Mouse (Mus musculus): ENCODE data around the gene Fam19a1. TPM values are rescaled to one million over a fixed set of nuclear protein-coding genes. Genes with fewer than 3 reads are reported as not detected.

The Fam19a1 gene
- polyA plus RNA-seq, 2 experiments, result 0.89 to 3.4 TPM

- H3K36me3 ChIP-seq (ENCODE audit: control insufficient read depth, insufficient read depth, low read length), result no peaks in the 10 kb centered on the region
- no peak overlapping the region for H3K4me3 ChIP-seq (replicated peaks; ENCODE audit: low read length)
- no peak for TF ChIP-seq POLR2A (IDR thresholded peaks at IDR 0.05; ENCODE audit: borderline replicate concordance, extremely low read depth, insufficient read depth, insufficient read length)
- no peak overlapping the region for H3K9ac ChIP-seq (ENCODE audit: low read depth, low read length, severe bottlenecking)
- no peak overlapping the region for H3K4me2 ChIP-seq (replicated peaks; ENCODE audit: low read depth, low read length, severe bottlenecking)
- ATAC-seq (ENCODE audit: low FRiP score, low read depth) (no peak), DNase-seq (ENCODE audit: low spot score) (no peak)
- no peaks in the 10 kb centered on the region for H3K9me3 ChIP-seq (ENCODE audit: control insufficient read depth, low read length)
- H3K4me1 ChIP-seq (ENCODE audit: control insufficient read depth, insufficient read depth, low read length), result no peaks in the 10 kb centered on the region
- no peak overlapping the region for H3K27ac ChIP-seq (replicated peaks; ENCODE audit: low read depth, low read length)
- 67% methylated on average over 3 of the region's 3 CpGs for WGBS
- H3K27me3 ChIP-seq (ENCODE audit: control insufficient read depth, insufficient read depth, low read length), result no peaks in the 10 kb centered on the region
Measured at GRCm38 (mm10) chr6:96432397-96432796, 319.4 kb downstream of the Fam19a1 start.

GRCm38 (mm10) chr6:96433896-96434295 is 320.9 kb downstream of the Fam19a1 start:
- 100% methylated on average over 1 of the region's 1 CpGs for whole genome bisulfite sequencing
- H3K9ac ChIP-seq (ENCODE audit: low read depth, low read length, severe bottlenecking), result no peak overlapping the region
- TF ChIP-seq POLR2A (IDR thresholded peaks at IDR 0.05; ENCODE audit: borderline replicate concordance, extremely low read depth, insufficient read depth, insufficient read length), result no peak
- H3K4me2 ChIP-seq (replicated peaks; ENCODE audit: low read depth, low read length, severe bottlenecking), result no peak overlapping the region
- H3K4me1 ChIP-seq (ENCODE audit: control insufficient read depth, insufficient read depth, low read length), result no peaks in the 10 kb centered on the region
- no peaks in the 10 kb centered on the region for H3K27me3 ChIP-seq (ENCODE audit: control insufficient read depth, insufficient read depth, low read length)
- H3K36me3 ChIP-seq (ENCODE audit: control insufficient read depth, insufficient read depth, low read length), result no peaks in the 10 kb centered on the region
- no peaks in the 10 kb centered on the region for H3K9me3 ChIP-seq (ENCODE audit: control insufficient read depth, low read length)
- no peak for ATAC-seq (ENCODE audit: low FRiP score, low read depth)
- H3K27ac ChIP-seq (replicated peaks; ENCODE audit: low read depth, low read length), result no peak overlapping the region
- no peak overlapping the region for H3K4me3 ChIP-seq (replicated peaks; ENCODE audit: low read length)
- no peak for DNase-seq (ENCODE audit: low spot score)

- DNase-seq (ENCODE audit: low spot score) (no peak), ATAC-seq (ENCODE audit: low FRiP score, low read depth) (no peak)
- H3K27me3 ChIP-seq (ENCODE audit: control insufficient read depth, insufficient read depth, low read length), result no peaks in the 10 kb centered on the region
- no peak for TF ChIP-seq POLR2A (IDR thresholded peaks at IDR 0.05; ENCODE audit: borderline replicate concordance, extremely low read depth, insufficient read depth, insufficient read length)
- no peaks in the 10 kb centered on the region for H3K9me3 ChIP-seq (ENCODE audit: control insufficient read depth, low read length)
- H3K4me1 ChIP-seq (ENCODE audit: control insufficient read depth, insufficient read depth, low read length), result no peaks in the 10 kb centered on the region
- H3K4me3 ChIP-seq (replicated peaks; ENCODE audit: low read length), result no peak overlapping the region
- no peaks in the 10 kb centered on the region for H3K36me3 ChIP-seq (ENCODE audit: control insufficient read depth, insufficient read depth, low read length)
- H3K9ac ChIP-seq (ENCODE audit: low read depth, low read length, severe bottlenecking), result no peak overlapping the region
- H3K27ac ChIP-seq (replicated peaks; ENCODE audit: low read depth, low read length), result no peak overlapping the region
- H3K4me2 ChIP-seq (replicated peaks; ENCODE audit: low read depth, low read length, severe bottlenecking), result no peak overlapping the region
- 18% methylated on average over 2 of the region's 2 CpGs for WGBS
Measured at GRCm38 (mm10) chr6:96435545-96435944, 322.6 kb downstream of the Fam19a1 start.

GRCm38 (mm10) chr6:96437814-96438213 is 324.9 kb downstream of the Fam19a1 start:
- 0 out of 2 replicates have a peak, but pooled peaks have one; percentile 41 for ATAC-seq (ENCODE audit: low FRiP score, low read depth)
- WGBS, result 34% methylated on average over 3 of the region's 3 CpGs

GRCm38 (mm10) chr6:96439419-96439818 is 326.5 kb downstream of the Fam19a1 start:
- Histone ChIP-seq H3K4me2 (replicated peaks; ENCODE audit: low read depth, low read length, severe bottlenecking) (no peak overlapping the region), H3K9me3 (ENCODE audit: control insufficient read depth, low read length) (no peaks in the 10 kb centered on the region), H3K27me3 (ENCODE audit: control insufficient read depth, insufficient read depth, low read length) (no peaks in the 10 kb centered on the region), H3K4me3 (replicated peaks; ENCODE audit: low read length) (no peak overlapping the region), H3K27ac (replicated peaks; ENCODE audit: low read depth, low read length) (no peak overlapping the region), H3K36me3 (ENCODE audit: control insufficient read depth, insufficient read depth, low read length) (no peaks in the 10 kb centered on the region), H3K9ac (ENCODE audit: low read depth, low read length, severe bottlenecking) (no peak overlapping the region), H3K4me1 (ENCODE audit: control insufficient read depth, insufficient read depth, low read length) (no peaks in the 10 kb centered on the region)
- TF ChIP-seq POLR2A (IDR thresholded peaks at IDR 0.05; ENCODE audit: borderline replicate concordance, extremely low read depth, insufficient read depth, insufficient read length), result no peak
- no peak for ATAC-seq (ENCODE audit: low FRiP score, low read depth)
- 69% methylated on average over 2 of the region's 2 CpGs for WGBS
- DNase-seq (ENCODE audit: low spot score), result no peak

More at GRCm38 (mm10) chr6:96437814-96438213, 324.9 kb downstream of the Fam19a1 start:
- DNase-seq (ENCODE audit: low spot score), result peak; percentile 22
- H3K9ac ChIP-seq (ENCODE audit: low read depth, low read length, severe bottlenecking), result no peak overlapping the region
- H3K27me3 ChIP-seq (ENCODE audit: control insufficient read depth, insufficient read depth, low read length), result no peaks in the 10 kb centered on the region
- no peaks in the 10 kb centered on the region for H3K36me3 ChIP-seq (ENCODE audit: control insufficient read depth, insufficient read depth, low read length)
- TF ChIP-seq POLR2A (IDR thresholded peaks at IDR 0.05; ENCODE audit: borderline replicate concordance, extremely low read depth, insufficient read depth, insufficient read length), result no peak
- H3K27ac ChIP-seq (replicated peaks; ENCODE audit: low read depth, low read length), result no peak overlapping the region
- no peaks in the 10 kb centered on the region for H3K4me1 ChIP-seq (ENCODE audit: control insufficient read depth, insufficient read depth, low read length)
- H3K4me2 ChIP-seq (replicated peaks; ENCODE audit: low read depth, low read length, severe bottlenecking), result no peak overlapping the region
- H3K4me3 ChIP-seq (replicated peaks; ENCODE audit: low read length), result no peak overlapping the region
- no peaks in the 10 kb centered on the region for H3K9me3 ChIP-seq (ENCODE audit: control insufficient read depth, low read length)

- no peak overlapping the region for H3K4me2 ChIP-seq (replicated peaks; ENCODE audit: low read depth, low read length, severe bottlenecking)
- no peak for DNase-seq (ENCODE audit: low spot score)
- H3K4me3 ChIP-seq (replicated peaks; ENCODE audit: low read length), result no peak overlapping the region
- no peak for ATAC-seq (ENCODE audit: low FRiP score, low read depth)
- H3K27me3 ChIP-seq (ENCODE audit: control insufficient read depth, insufficient read depth, low read length), result no peaks in the 10 kb centered on the region
- no peaks in the 10 kb centered on the region for H3K36me3 ChIP-seq (ENCODE audit: control insufficient read depth, insufficient read depth, low read length)
- no peak overlapping the region for H3K27ac ChIP-seq (replicated peaks; ENCODE audit: low read depth, low read length)
- no peak for TF ChIP-seq POLR2A (IDR thresholded peaks at IDR 0.05; ENCODE audit: borderline replicate concordance, extremely low read depth, insufficient read depth, insufficient read length)
- no peaks in the 10 kb centered on the region for H3K9me3 ChIP-seq (ENCODE audit: control insufficient read depth, low read length)
- 0 out of 2 replicates have a peak, but pooled peaks cover 3% of the 10 kb centered on the region for H3K4me1 ChIP-seq (ENCODE audit: control insufficient read depth, insufficient read depth, low read length)
- WGBS, result 91% methylated on average over 3 of the region's 3 CpGs
- no peak overlapping the region for H3K9ac ChIP-seq (ENCODE audit: low read depth, low read length, severe bottlenecking)
Measured at GRCm38 (mm10) chr6:96441971-96442370, 329.0 kb downstream of the Fam19a1 start.
